Comparison of ENCODE assay signal across 30 mouse cellular contexts in the genomic region with DNA sequence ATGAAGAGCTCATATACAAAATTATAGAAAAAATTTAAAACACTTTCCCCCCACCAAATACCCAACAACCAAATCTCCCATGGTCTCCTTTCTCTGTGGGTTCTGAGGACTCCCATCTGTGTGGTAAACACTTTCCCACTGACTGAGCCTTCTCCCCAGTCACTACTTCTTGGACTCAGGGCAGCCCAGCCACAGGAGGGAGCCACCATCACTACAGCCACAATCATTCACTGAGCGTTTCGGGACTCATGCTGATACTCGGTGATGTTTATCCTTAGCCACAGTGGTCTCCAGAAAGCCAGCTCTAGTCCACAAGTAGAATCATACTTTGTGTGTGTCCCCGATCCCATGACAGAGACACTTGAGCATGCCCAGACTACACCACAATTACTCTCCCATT. TPM values are rescaled to one million over a fixed set of nuclear protein-coding genes. Genes with fewer than 3 reads are reported as not detected.
A peak's percentile ranks its signal among the peaks of the same experiment; 100 is the strongest.
DNase-seq lines count a peak whose midpoint lies in the region; TF ChIP-seq lines count a peak whose summit lies in the region.
"Had no signal": no experiment of that assay in that cellular context is flagged by ENCODE, and none has a peak within 500 bp of the region (broad histone marks: within the 10 kb centered on the region; RNA-seq: fewer than 3 reads in every experiment).

No protein-coding gene starts in this region.

- 68% methylated on average over 4 of the region's 4 CpGs for WGBS in heart, embryonic 10.5 days

- H3K27ac ChIP-seq in heart, embryonic 10.5 days: no peak overlapping the region
- no peak overlapping the region for H3K27ac ChIP-seq in layer of hippocampus, adult 2 months
- H3K27ac ChIP-seq: embryonic facial prominence, embryonic 13.5 days; embryonic facial prominence, embryonic 15.5 days; forebrain, embryonic 10.5 days; forebrain, embryonic 12.5 days had no signal

- no peaks in the 10 kb centered on the region for H3K36me3 ChIP-seq in heart, embryonic 10.5 days
- H3K36me3 ChIP-seq: embryonic facial prominence, embryonic 13.5 days; embryonic facial prominence, embryonic 15.5 days; forebrain, embryonic 10.5 days; forebrain, embryonic 12.5 days; G1E had no signal

- H3K4me3 ChIP-seq in heart, embryonic 10.5 days: no peak overlapping the region
- no peak overlapping the region for H3K4me3 ChIP-seq in layer of hippocampus, adult 2 months
- H3K4me3 ChIP-seq: embryonic facial prominence, embryonic 13.5 days; embryonic facial prominence, embryonic 15.5 days; erythroblast, embryonic 14.5 days; forebrain, embryonic 10.5 days; forebrain, embryonic 12.5 days had no signal

- peak; percentile 45 for DNase-seq in heart, adult 11 months
- no peak for DNase-seq in heart, embryonic 10.5 days (ENCODE audit: low spot score)
- DNase-seq in layer of hippocampus, adult 2 months (ENCODE audit: low spot score in 2 of 2): no peak
- DNase-seq in layer of hippocampus, postnatal 10 days (ENCODE audit: low spot score in 2 of 2): no peak
- DNase-seq in frontal cortex, postnatal 36 days (ENCODE audit: low spot score in 2 of 2): no peak
- DNase-seq: adrenal gland, adult 2 months; adrenal gland, postnatal 10 days; adrenal gland, postnatal 25 days; B cell, adult 2 months; cerebellum, adult 11 months; cerebellum, adult 18-20 months; cerebellum, adult 8-10 months; cerebellum, adult 9-11 months; cerebellum, postnatal 14 days; cerebellum, postnatal 36 days; embryo, embryonic 11 days had no signal

- H3K4me1 ChIP-seq in heart, embryonic 10.5 days: peaks cover 20% of the 10 kb centered on the region
- H3K4me1 ChIP-seq: embryonic facial prominence, embryonic 15.5 days; forebrain, embryonic 12.5 days had no signal

- peak; percentile 46 for TF ChIP-seq CTCF in layer of hippocampus, adult 2 months (conservative IDR thresholded peaks at IDR 0.05)

- no peaks in the 10 kb centered on the region for H3K27me3 ChIP-seq in heart, embryonic 10.5 days (ENCODE audit: insufficient read depth, poor library complexity, severe bottlenecking)
- H3K27me3 ChIP-seq: embryonic facial prominence, embryonic 13.5 days; embryonic facial prominence, embryonic 15.5 days; forebrain, embryonic 12.5 days had no signal

- H3K9me3 ChIP-seq in heart, embryonic 10.5 days: no peaks in the 10 kb centered on the region
- H3K9me3 ChIP-seq: embryonic facial prominence, embryonic 13.5 days; embryonic facial prominence, embryonic 15.5 days; G1E had no signal

RNA-seq across cellular contexts. Expression of a gene that starts 14.9 kb away (rescaled TPM):
- not detected in 2 replicates for polyA plus RNA-seq in heart, embryonic 10.5 days (2016; fragmentation: Nextera tagmentation; extraction: Ambion mirVana)
- total RNA-seq in layer of hippocampus, adult 2 months (2021): not detected
- total RNA-seq in layer of hippocampus, postnatal 10 days (2021): not detected
- total RNA-seq: adrenal gland, adult 2 months; adrenal gland, postnatal 10 days; adrenal gland, postnatal 25 days; adrenal gland, postnatal 4 days; common myeloid progenitor, adult 5-6 weeks had no signal
- polyA plus RNA-seq: adrenal gland, adult 2 months; brain, embryonic 14.5 days; CD4-positive, CD25-positive, alpha-beta regulatory T cell, adult 4 months; embryonic facial prominence, embryonic 11.5 days; embryonic facial prominence, embryonic 13.5 days; embryonic facial prominence, embryonic 15.5 days; erythroblast, embryonic 14.5 days; forebrain, embryonic 10.5 days; forebrain, embryonic 12.5 days; forebrain, embryonic 14.5 days; forebrain, embryonic 16.5 days; G1E; Patski had no signal

RNA-seq across cellular contexts. Expression of a gene that starts 22.4 kb away (rescaled TPM):
- 1.5 and 2.0 TPM in 2 replicates for polyA plus RNA-seq in heart, embryonic 10.5 days (2016; fragmentation: Nextera tagmentation; extraction: Ambion mirVana)
- total RNA-seq in layer of hippocampus, adult 2 months (2021): under 1 TPM in 1 of 2 experiments, not detected in 1; 0.36 TPM
- not detected for total RNA-seq in layer of hippocampus, postnatal 10 days (2021)
- total RNA-seq: adrenal gland, adult 2 months; adrenal gland, postnatal 10 days; adrenal gland, postnatal 25 days; adrenal gland, postnatal 4 days; common myeloid progenitor, adult 5-6 weeks had no signal
- polyA plus RNA-seq: adrenal gland, adult 2 months; embryonic facial prominence, embryonic 11.5 days; erythroblast, embryonic 14.5 days; forebrain, embryonic 10.5 days; forebrain, embryonic 12.5 days; G1E; Patski had no signal

RNA-seq across cellular contexts. Expression of a gene that starts 47.7 kb away (rescaled TPM):
- polyA plus RNA-seq in heart, embryonic 10.5 days (2016; fragmentation: Nextera tagmentation; extraction: Ambion mirVana): 0.13 TPM in 1 of 2 replicates, not detected in the other
- total RNA-seq in layer of hippocampus, adult 2 months (2021): not detected
- total RNA-seq in layer of hippocampus, postnatal 10 days (2021): not detected
- total RNA-seq: adrenal gland, adult 2 months; adrenal gland, postnatal 10 days; adrenal gland, postnatal 25 days; adrenal gland, postnatal 4 days; common myeloid progenitor, adult 5-6 weeks had no signal
- polyA plus RNA-seq: adrenal gland, adult 2 months; brain, embryonic 14.5 days; CD4-positive, CD25-positive, alpha-beta regulatory T cell, adult 4 months; embryonic facial prominence, embryonic 11.5 days; embryonic facial prominence, embryonic 15.5 days; erythroblast, embryonic 14.5 days; forebrain, embryonic 10.5 days; forebrain, embryonic 12.5 days; forebrain, embryonic 14.5 days; G1E; Patski had no signal

RNA-seq across cellular contexts. Expression of a gene that starts 53.5 kb away (rescaled TPM):
- 8.1 and 9.1 TPM in 2 replicates for polyA plus RNA-seq in heart, embryonic 10.5 days (2016; fragmentation: Nextera tagmentation; extraction: Ambion mirVana)
- 1 to 10 TPM; 5.0 to 6.3 TPM for total RNA-seq in layer of hippocampus, adult 2 months (2021)
- total RNA-seq in layer of hippocampus, postnatal 10 days (2021): 1 to 10 TPM; 3.3 to 3.8 TPM
